Mouse (Mus musculus) kidney, postnatal 10 days (tissue): ENCODE results near the gene Fmnl2.

Experiments used
- DNase-seq: peaks from one replicate; pipeline ENCODE4 v3.0.0; 2021; ENCODE audit warnings: mixed read lengths

Gene Fmnl2

GRCm38 (mm10) chr2:53051502-53051901, 193.8 kb downstream of the Fmnl2 start:
- no peak for DNase-seq

- no peak for DNase-seq
These were observed 196.1 kb downstream of the Fmnl2 start for GRCm38 (mm10) chr2:53053714-53054113.

- DNase-seq, result no peak
These were observed 198.9 kb downstream of the Fmnl2 start for GRCm38 (mm10) chr2:53056556-53056955.

- no peak for DNase-seq
These were observed 199.6 kb downstream of the Fmnl2 start for GRCm38 (mm10) chr2:53057291-53057690.

- no peak for DNase-seq
These were observed 203.8 kb downstream of the Fmnl2 start for GRCm38 (mm10) chr2:53061363-53062000.

- no peak for DNase-seq
These were observed 209.3 kb downstream of the Fmnl2 start for GRCm38 (mm10) chr2:53066973-53067372.

- DNase-seq, result peak; percentile 82
These were observed 212.9 kb downstream of the Fmnl2 start for GRCm38 (mm10) chr2:53070607-53071006.

- peak; percentile 34 for DNase-seq
These were observed 222.1 kb downstream of the Fmnl2 start for GRCm38 (mm10) chr2:53079693-53080286.

- no peak for DNase-seq
These were observed 224.4 kb downstream of the Fmnl2 start for GRCm38 (mm10) chr2:53082045-53082444.

GRCm38 (mm10) chr2:53082501-53082900, 224.8 kb downstream of the Fmnl2 start:
- no peak for DNase-seq

GRCm38 (mm10) chr2:53083241-53083640, 225.6 kb downstream of the Fmnl2 start:
- peak; percentile 29 for DNase-seq

GRCm38 (mm10) chr2:53085617-53086202, 228.1 kb downstream of the Fmnl2 start:
- DNase-seq, result peak; percentile 74

GRCm38 (mm10) chr2:53088744-53089143, 231.1 kb downstream of the Fmnl2 start:
- no peak for DNase-seq

- DNase-seq, result peak; percentile 32
These were observed 237.4 kb downstream of the Fmnl2 start for GRCm38 (mm10) chr2:53095031-53095430.

- DNase-seq, result no peak
These were observed 237.8 kb downstream of the Fmnl2 start for GRCm38 (mm10) chr2:53095489-53095888.

GRCm38 (mm10) chr2:53100093-53100492, 242.4 kb downstream of the Fmnl2 start:
- peak; percentile 33 for DNase-seq

GRCm38 (mm10) chr2:53101885-53102740, 244.5 kb downstream of the Fmnl2 start:
- DNase-seq, result no peak

- no peak for DNase-seq
These were observed 245.2 kb downstream of the Fmnl2 start for GRCm38 (mm10) chr2:53102901-53103300.

GRCm38 (mm10) chr2:53105408-53105807, 247.7 kb downstream of the Fmnl2 start:
- no peak for DNase-seq

GRCm38 (mm10) chr2:53106056-53106455, 248.4 kb downstream of the Fmnl2 start:
- no peak for DNase-seq

GRCm38 (mm10) chr2:53106472-53106871, 248.8 kb downstream of the Fmnl2 start:
- no peak for DNase-seq

GRCm38 (mm10) chr2:53108547-53108946, 250.9 kb downstream of the Fmnl2 start:
- DNase-seq, result no peak

GRCm38 (mm10) chr2:53121797-53122196, 264.1 kb downstream of the Fmnl2 start:
- peak; percentile 65 for DNase-seq
